Mouse (Mus musculus) kidney, postnatal 10 days (tissue): ENCODE measurements at regions not wholly inside any gene's neighbourhood (a gene's known extent, or its start where the extent isn't known, plus 50 kb on each side); places are given as distances from the start of the nearest gene placed in this dataset.

ENCODE experiments used
- DNase-seq: peaks from one replicate; pipeline ENCODE4 v3.0.0; 2021; ENCODE audit warnings: mixed read lengths

DNA sequence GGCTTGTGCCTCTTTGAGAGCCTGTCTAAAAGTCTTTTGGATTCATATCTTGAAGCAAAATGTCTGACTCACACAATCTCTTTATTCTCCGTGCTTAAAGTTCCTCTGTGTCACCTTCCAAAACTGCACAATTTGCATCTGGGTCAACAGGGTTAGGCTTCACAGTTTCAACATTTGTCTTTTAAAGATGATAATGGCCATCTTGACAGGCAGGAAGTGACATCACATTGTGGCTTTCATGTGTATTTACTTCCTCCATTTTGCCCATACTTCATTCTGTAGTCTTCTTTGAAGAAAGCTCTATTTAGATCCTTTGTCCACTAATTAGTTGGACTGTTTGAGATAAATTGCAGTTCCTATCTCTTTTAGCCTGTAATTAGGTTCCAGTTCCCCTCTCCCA lies 135.1 kb downstream of the Ndufa10 start:
- DNase-seq = no peak

DNA sequence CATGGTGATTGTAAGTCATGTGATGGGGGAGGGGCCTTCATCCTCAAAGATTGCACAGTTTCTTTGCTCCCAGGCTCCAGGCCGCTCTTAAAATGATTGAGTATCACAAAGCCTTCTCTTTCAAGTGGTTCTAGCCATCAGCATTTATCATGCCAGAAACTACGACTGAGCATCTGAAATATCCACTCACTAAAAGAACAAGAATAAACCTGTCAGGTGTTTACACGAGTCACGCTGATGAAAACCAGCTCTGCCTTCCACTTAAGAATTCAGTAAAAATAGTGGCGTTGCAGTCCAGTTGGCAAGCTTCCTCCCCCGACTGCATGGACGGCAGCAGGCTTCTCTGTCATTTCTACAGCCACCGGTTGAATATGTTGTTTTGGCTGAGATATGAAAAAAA lies 136.2 kb downstream of the Ndufa10 start:
- DNase-seq = no peak

DNA sequence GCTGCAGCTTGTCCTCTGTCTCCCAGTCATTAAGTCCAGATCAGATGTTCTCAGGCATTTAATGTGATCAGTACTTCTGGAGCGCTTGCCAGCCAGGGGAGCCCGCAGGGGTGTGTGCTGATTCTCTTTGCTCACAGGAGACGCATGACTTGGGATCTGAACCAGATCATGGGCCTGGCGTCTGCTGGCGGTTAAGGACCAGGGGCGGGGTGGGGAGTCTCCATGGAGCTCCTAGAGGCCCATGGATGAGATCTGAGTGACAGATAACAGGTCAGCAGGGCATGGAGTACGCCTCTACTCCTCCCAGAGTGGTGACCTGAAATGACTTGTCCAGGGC lies 136.7 kb upstream of the Hdac4 start:
- DNase-seq = no peak

DNA sequence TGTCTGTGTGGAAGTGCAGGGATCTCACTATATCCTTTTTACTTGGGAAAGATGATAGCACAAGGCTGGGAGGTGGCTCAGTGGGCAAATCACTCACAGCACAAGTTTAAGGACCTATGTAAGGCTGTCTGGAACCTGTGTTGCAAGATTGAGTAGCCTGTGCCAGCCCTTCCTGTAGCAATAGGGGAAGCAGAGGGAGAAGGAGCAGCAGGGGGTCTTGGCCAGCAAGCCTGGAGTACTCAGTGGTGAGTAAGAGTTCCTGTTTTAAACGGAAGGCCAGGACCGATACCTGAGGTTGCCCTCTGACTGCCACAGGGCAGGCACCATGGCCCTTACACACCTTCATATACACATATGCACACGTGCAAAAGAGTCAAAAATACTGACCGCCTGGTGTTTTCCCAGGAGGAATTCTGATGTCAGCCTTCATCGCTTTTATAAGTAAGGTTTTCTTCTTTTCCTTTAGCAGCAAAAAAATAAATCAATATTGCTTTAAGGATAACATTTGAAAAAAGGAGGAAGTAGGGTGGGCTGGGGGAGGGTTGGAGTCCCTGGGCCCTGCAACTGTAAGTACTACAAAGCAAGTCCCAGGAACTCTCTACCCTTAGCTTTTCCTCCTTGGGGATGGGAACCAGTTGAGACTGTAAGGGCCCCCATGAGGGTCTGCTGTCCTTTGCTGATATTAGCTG lies 136.2 kb upstream of the Hdac4 start:
- no peak for DNase-seq

DNA sequence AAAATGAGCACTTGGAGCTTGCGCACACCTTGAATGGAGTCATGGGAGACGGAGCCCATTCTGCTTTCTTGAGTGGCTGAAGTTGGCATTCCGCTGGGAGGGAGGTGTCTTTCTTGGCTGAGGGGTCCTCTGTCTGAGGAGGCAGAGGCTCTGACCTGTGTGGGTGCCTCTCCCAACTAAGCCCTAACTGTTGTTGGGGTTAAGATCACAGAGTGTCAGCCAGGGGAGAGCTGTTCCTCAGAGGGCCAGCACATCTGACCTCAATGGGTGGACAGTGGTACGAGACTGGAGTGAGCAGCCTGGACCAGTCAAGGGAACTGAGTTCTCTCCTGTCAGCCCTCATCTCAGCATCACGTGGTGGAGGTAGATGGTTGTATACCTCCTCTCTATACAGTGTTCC lies 134.7 kb upstream of the Hdac4 start:
- no peak for DNase-seq

DNA sequence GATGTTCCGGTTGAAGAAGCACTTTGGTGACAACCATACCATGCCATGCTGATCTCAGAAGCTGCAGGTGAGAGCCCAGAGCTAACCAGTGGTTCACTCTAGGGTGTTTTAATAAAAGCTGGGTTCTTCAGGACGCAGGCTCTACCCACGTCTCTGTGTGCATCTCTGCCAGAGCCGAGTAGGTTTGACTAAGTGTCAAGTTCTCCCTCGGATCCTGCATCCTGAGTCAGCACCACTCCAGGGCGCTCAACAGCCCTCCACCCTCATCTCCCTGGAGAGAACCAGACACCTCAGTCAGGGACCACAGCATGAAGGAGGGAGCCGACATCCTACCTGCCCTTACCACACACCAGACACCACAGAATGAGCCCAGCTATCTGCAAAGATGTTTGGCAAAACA lies 134.0 kb upstream of the Hdac4 start:
- DNase-seq = no peak

DNA sequence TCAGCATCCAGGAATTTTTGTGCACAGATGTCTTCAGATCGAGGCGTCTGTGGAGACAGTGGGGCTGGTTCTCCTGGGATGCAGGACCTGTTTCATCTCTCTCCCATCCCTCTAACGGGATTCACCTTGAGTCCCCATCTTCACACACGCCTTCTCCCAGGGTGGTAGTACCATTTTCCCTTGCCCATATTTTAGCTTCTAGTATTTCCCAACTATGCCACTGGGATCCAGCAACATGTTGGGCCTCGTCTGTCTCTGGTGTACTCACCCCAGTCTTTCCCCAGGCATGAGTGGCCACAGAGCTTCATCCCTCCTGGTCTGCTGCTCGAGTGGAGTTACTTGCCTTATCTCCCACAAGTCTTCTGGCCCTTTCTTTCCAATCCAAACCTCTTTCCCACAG lies 131.6 kb upstream of the Hdac4 start:
- no peak for DNase-seq

DNA sequence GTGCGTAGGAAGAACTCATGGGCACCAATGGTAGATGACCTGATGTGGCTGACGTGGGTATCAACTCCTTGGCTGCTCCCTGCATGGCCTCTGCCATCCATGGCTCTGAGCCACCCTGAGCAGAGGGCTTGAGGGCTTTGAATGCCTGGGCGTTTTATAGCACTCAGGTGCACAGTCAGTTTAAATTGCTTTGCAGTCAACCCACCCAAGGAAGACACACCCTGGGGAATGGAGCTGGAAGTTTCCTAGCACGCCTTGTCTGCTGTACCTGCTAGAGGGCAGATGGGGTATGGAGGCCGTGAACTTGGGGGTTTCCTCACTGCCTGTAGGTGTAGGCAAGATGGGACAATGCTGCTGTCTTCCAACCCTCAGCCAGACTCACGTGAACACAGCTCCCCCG lies 129.8 kb upstream of the Hdac4 start:
- DNase-seq = no peak

DNA sequence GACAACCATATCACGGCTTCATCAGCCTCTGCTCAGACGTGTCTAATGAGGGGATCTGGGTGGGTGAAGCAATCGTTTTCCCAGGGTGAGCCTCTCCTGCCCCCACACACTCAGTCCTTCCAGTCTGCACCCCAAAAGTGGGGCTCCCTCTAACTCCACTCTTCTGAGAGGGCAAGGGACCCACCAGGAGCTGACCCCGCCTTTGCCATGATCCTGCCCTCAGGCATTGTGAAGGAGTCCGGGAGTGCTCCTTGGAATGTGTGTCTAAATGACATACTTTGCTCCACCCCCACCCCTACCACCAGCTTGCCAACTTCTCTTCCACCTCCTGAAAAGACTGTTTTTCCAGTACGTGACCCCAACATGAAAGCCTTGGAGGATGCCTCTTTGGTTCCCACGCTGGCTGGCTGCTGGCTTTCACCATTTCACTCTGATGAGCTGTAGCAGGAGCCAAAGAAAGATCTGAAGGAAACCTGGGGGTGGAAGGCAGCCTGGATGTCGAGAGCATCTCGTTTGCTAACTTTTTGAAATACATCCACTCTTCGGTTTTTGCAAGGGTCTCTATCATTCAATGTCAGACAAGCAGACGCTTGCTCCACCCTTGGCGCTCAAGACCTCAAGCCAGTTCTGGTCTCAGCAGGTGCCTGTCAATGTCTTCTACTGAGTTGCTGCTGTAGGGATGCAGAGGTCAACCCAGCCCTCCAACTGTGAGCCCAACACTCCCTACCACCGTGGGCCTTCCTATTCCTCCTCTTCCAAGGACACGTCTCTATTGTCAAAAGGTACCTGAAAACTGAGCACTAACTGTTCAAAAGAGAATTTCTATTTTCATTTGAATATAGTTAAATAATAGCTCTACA lies 128.8 kb upstream of the Hdac4 start:
- no peak for DNase-seq

DNA sequence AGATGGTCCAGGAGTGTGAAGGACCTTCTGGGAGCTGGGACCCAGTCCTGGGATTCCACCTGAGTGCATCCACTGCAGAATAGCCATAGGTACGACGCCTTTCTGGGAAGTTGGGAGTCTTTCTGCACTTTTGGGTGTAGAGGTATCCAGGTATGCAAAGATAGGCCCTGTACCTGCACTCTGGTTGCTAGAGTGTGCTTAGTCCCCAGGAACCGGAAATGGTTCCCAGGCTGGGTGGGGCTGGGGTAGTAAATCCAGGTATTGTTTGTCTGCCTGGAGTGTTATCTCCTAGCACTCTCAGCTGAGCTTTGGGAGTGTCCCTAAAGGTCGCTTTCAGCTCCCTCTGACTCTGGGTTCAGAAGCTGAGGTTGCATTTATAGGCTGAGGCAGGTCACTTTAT lies 121.6 kb upstream of the Hdac4 start:
- DNase-seq = no peak

DNA sequence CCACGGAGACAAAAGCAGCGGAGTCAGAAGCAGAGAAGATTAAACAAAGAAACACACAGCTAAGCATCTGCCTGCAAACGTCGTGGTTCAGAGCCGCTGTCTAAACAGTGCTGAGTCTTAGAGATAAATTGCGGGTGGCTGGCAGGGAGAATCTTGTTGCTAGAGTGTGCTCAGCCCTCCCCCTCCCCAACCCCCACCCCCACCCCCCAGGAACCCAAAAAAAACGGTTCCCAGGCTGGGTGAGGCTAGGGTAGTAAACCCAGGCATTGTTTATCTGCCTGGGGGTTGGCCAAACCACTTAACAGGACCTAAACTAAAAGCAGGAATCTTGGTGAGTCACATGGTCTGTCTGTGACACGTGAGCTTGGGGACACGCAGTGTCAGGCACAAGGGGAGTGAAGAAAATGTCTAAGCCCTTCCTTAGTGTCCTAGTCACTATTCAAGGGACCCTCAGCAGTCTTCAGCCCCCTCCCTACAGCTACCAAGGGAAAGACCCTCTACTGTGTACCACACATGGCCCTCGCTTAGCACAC lies 120.8 kb upstream of the Hdac4 start:
- no peak for DNase-seq

DNA sequence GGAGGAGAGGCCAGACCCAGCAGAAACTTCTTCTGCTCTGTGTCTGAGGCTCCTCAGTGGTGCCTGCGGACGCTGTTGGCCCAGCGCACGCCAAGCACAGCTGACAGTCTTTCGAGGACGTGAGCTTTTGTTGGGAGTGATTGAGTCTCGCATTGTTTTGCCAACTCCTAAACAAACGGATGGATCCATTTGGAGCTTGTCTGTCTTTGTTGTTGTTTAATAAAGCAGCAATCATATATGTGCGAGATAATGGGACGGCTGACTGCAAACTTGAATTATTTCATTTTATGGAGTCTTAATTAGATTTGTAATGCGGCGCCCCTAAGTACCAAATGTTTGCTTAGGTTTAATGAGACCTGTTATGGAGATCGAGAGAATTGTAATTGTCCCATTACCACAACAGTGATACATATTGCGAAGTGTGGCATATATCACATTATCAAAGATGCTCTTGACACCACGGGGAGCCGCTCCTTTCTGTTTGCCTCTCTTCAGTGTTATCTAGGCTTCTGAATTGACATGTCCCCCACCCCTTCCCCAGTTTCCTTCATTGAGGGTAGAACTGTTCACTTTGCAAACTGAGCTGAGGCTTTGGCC lies 117.6 kb upstream of the Hdac4 start:
- DNase-seq = no peak

DNA sequence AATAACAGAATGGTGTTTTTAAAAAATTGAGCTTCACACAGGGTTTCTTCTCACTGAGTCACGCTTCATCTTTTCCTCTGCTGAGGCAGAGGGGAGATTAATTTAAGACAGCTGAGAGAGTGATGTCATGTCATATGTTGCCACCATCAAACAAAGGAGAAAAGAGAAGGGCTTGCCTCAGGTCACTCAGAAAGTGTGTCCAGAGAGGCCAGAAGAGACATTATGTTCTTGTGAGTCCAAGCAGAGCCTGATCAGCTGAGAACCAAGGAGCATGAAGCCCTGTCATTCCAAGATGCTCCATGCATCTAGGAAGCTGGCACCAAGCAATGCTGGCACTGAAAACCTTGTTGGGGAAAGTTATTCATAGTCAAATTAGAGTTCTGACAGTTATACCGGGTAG lies 114.4 kb upstream of the Hdac4 start:
- no peak for DNase-seq

DNA sequence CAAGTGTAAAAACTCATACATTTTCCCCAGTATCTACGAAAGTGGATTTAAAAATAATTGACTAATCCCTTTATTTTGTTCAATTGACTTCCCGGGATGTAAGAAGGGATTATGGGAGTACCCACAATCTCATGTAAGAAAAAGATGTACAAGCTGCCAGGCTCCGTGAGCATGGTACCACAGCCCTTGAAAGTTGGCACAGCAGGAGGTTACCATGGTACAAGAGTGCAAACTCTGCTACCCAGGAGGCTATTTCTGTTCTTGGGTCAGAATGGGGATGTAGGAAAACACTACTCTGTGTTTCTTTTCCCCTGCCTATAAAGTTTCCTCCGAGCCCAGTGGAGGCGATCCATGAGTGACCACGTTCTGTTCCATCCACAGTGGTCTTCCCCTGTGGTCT lies 113.9 kb upstream of the Hdac4 start:
- no peak for DNase-seq

DNA sequence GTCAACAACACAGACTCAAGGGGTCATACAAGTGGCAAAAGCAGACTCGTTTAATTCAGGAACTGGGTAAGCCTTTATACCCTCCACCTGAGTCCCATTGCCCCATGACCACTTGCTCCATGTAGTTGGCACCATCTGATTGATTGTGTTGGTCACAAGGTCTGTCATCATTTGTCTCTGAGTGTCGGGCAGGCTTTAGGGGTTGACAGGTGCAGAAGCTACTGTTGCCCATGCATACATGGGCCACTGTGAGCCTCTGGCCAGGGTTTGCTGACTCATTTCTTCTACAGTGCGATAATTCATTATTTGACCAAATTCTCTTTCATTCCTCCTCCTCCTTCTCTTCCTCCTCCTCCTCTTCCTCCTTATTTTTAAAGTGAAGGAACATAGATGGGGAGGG lies 113.0 kb upstream of the Hdac4 start:
- DNase-seq = no peak

DNA sequence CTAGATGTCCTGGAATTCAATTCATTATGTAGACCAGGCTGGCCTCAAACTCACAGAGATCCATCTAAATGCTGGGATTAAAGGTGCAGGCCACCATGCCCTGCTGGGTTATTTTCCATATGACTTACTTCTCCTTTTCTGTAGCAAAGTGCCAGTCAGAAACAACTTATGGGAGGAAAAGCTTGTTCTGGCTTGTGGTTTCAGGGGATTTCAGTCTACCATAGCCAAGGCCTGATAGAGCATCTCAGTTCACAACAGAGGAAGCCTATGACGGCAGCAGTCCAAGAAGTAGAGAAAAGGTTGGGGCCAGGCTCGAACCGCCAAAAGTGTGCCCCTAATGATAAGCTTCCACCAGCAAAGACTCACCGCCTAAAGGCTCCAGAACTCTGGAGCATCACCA lies 110.5 kb upstream of the Hdac4 start:
- DNase-seq = no peak

DNA sequence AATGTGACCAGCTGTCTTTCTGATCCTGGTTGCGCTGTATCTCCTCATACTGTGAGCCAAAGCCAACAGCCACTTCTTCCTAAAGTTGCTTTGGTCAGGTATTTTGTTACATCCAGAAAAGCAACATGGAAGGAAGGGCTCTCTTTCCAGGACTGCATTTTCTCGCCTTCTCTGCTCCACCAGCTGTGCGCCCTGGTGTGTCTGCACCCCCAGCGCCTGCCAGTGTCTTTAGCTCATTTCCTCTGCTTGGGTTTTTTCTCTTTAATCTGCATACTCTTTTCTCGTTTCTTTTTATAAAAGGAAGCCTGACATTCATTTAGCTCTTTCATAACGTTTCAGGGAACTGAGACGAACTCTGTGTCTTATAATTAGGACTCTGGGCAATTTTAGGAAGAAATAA lies 103.5 kb upstream of the Hdac4 start:
- no peak for DNase-seq

DNA sequence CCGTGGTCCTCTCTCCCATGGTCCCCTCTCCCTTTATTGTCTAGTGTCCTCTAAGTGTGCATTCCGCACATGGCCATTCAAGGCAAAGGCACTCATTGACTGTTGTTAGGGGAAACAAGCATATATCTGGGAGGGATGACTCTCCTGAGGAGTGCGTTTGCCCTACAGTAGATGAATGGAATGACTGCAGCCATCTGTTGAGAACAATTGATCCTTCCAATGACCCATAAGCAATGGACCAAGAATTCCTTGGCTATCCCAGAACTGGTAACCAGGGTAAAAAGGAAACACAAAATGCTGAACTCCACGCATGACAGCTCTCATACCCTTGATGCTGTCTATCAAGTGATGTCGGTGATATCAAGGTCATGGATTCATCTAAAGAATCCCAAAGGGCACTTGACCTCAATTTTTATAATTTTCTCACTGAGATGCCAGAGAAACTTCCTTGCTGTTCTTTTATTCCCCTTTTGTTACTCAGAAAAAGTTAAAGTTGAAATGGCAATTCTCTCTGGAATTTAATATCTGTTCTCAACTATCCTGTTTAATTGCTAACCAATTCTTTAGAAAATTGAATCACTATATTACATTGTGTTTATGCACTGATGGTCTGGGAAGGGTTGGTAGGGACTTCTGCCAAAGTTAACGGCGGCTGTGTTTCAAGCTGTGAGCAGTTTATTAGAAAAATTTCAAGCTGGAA lies 97.3 kb upstream of the Hdac4 start:
- no peak for DNase-seq

DNA sequence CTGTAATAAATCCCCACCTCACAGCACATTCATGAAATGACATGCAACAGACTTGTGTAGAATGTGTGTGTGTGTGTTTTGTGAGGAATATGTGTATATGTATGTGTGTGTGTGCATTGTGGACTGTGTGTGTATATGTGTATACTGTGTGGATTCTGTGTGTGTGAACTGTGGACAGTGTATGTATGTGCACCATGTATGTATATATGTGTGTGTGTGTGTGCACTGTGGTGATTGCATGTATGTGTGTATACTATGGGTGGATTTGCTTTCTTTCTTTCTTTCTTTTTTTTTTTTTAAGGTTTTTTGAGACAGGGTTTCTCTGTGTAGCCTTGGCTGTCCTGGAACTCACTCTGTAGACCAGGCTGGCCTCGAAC lies 91.5 kb upstream of the Hdac4 start:
- no peak for DNase-seq

DNA sequence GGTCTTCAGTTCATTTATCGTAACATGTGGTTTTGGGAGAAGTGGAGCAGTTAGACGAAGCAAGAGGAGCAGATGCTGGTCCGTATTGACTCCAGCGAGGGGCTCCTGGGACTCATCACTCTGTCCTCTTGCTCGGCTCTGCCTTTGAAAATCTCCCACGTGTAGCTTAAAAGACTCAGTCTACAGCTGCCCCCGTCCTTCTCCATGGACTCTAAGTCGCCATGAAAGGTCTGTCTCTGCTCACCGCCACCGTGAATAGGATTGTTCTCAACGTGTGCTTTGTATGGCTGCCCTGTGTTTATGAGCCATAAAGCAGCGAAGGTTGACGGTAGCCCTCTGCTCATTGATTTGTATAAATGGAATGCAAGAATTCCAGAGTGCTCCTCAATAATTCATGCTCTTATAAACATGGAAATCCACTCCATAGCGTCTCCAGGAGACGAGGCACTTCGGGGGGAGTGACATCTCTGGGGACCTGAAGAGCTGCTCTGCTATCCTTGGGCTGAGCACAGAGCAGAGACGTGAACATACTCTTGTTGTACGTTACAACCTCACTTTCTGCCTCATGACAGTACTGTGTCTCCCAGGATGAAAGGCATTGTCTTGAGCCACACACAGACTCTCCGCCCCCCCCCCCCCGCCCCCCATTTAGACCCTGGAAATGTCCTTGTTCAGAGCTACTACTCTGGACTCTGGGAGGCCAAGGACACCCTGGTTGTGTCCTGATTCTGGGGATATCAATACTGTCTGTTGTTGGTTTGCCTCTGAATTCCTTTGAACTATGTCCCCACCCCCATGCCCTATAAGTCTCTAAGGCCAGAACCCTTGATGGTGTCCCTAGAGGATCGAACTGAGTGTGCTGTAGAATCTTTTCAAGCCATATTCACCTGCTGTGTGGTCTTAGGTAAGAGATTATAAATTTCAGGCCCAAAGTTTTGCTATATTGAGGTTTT lies 90.8 kb upstream of the Hdac4 start:
- DNase-seq = peak; percentile 19

DNA sequence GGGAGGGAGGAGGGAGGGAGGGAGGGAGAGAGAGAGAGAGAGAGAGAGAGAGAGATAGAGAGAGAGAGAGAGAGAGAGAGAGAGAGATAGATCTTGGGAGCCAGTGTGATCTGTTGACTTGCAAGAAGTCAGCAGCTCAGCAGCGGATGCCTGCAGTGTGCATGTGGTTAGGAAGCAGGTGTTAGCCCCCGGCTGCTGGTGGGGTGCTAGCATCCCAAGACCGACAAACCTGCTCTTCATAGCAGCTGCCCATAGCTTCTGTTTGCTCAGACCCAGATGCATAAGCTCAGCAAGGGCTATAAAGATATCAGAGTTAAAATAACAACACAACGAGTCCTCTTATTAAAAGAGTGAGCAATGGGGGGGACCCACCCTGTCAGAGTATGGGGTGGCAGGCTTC lies 88.7 kb upstream of the Hdac4 start:
- DNase-seq = no peak

DNA sequence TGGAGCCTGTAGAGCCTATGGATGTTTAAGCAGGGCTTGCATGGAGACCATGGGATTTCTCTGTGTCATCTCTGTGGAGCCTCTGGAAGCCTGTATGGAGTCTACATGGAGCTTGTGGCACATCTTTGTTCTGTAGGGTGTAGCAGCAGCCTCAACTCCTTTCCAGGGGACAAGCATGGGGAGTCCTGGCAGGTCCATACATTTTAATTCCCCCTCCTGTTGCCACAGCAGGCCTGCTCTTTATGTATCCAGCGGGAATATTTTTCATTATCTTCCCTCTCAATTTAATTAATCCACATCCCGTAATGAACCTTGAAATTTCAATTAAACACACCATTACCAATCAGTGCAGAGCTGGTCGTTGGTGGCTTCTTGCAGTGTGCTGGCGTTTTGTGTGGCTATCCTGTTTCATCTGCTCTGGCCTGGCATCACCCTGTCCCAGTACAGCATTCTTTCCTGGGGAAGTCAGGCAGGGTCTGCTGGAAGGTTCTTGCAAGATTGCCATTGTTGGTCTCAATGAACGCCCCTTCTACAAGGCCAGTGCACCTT lies 81.8 kb upstream of the Hdac4 start:
- DNase-seq = no peak
